Mouse (Mus musculus) spleen, adult 2 months (tissue): Measurements from ENCODE around the gene Myo15b.

Source experiments
- CTCF ChIP-seq: fragments of 200-500 bp; IDR thresholded peaks from 2 replicates; pipeline ENCODE4 v1.5.1; 2011; ENCODE audit warnings: mild to moderate bottlenecking, inconsistent platforms; ENCODE audit not compliant: insufficient read depth, insufficient read length, insufficient replicate concordance; ENCODE audit errors: extremely low read depth
- POLR2A ChIP-seq: fragments of 200-500 bp; IDR thresholded peaks from 2 replicates; pipeline ENCODE4 v1.6.1; 2011; ENCODE audit warnings: low read depth, low read length, inconsistent platforms

DNA sequence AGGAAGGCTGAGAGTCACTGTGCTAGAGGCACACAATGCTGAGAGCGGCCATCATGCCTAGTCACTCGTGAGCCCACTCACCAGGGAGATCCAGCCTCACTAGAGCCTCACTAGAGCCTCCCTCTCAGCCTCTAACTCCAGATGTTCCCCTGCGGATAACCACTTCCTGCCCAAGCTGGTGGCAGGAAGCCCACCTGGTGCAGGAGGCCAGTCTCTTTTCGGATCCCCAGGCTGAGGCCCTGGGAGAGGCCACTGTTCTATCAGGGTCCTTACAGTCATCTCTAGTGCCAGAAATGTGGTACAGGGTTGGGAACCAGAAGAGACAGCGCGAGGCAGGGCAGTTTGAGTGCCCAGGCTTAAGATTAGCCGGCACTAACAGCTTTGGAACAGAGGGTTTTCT lies 40.2 kb downstream of the Myo15b start:
- TF ChIP-seq CTCF (no peak), POLR2A (no peak)
